Mouse (Mus musculus): Measurements from ENCODE around the gene Lmf2. TPM values are rescaled to one million over a fixed set of nuclear protein-coding genes. Genes with fewer than 3 reads are reported as not detected.
A peak's percentile ranks its signal among the peaks of the same experiment; 100 is the strongest.

Gene Lmf2
- polyA plus RNA-seq, 1 experiment from 2014 or later, result 31.6 TPM

- no peak for ATAC-seq (ENCODE audit: insufficient number of reproducible peaks, low FRiP score, low TSS enrichment, low read depth)
Observed at GRCm38 (mm10) chr15:89340136-89340535, 15.3 kb downstream of the Lmf2 start.

GRCm38 (mm10) chr15:89339696-89340095, 15.8 kb downstream of the Lmf2 start:
- Histone ChIP-seq H3K9me3 (ENCODE audit: control insufficient read depth, low read length) (no peaks in the 10 kb centered on the region), H3K9ac (ENCODE audit: low read length) (no peak overlapping the region), H3K4me1 (ENCODE audit: control insufficient read depth, insufficient read depth, low read length) (no peaks in the 10 kb centered on the region), H3K27me3 (ENCODE audit: control insufficient read depth, insufficient read depth, low read length) (no peaks in the 10 kb centered on the region), H3K4me2 (ENCODE audit: low read depth, severe bottlenecking) (no peak overlapping the region), H3K27ac (replicated peaks; ENCODE audit: low read depth, low read length) (no peak overlapping the region), H3K36me3 (ENCODE audit: control insufficient read depth, insufficient read depth, low read length) (no peaks in the 10 kb centered on the region), H3K4me3 (ENCODE audit: low read depth, low read length) (no peak overlapping the region)
- 87% methylated on average over 2 of the region's 2 CpGs for WGBS
- DNase-seq (ENCODE audit: low spot score) (no peak), ATAC-seq (ENCODE audit: insufficient number of reproducible peaks, low FRiP score, low TSS enrichment, low read depth) (no peak)

More at GRCm38 (mm10) chr15:89340136-89340535, 15.3 kb downstream of the Lmf2 start:
- WGBS, result 81% methylated on average over 3 of the region's 3 CpGs
- no peaks in the 10 kb centered on the region for H3K27me3 ChIP-seq (ENCODE audit: control insufficient read depth, insufficient read depth, low read length)
- no peak overlapping the region for H3K4me2 ChIP-seq (ENCODE audit: low read depth, severe bottlenecking)
- H3K4me1 ChIP-seq (ENCODE audit: control insufficient read depth, insufficient read depth, low read length), result no peaks in the 10 kb centered on the region
- no peak overlapping the region for H3K4me3 ChIP-seq (ENCODE audit: low read depth, low read length)
- no peak overlapping the region for H3K27ac ChIP-seq (replicated peaks; ENCODE audit: low read depth, low read length)
- no peak overlapping the region for H3K9ac ChIP-seq (ENCODE audit: low read length)
- H3K36me3 ChIP-seq (ENCODE audit: control insufficient read depth, insufficient read depth, low read length), result no peaks in the 10 kb centered on the region
- no peak for DNase-seq (ENCODE audit: low spot score)
- H3K9me3 ChIP-seq (ENCODE audit: control insufficient read depth, low read length), result no peaks in the 10 kb centered on the region

DNA sequence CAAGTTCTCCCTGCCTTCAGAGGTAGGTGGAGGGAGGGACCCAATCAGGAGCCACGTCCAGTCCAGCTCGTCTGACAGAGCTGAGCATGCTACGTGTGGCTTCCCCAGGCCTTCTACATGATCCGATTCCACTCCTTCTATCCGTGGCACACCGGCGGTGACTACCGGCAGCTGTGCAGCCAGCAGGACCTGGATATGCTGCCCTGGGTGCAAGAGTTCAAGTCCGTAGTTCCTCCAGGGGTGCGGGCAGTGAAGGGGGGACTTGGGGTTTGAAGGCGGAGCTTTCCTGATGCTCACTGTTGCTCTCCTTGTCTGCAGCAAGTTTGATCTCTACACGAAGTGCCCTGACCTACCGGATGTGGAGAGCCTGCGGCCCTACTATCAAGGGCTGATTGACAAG, 19.0 kb downstream of the Lmf2 start:
- Histone ChIP-seq H3K4me3 (ENCODE audit: low read depth, low read length) (no peak overlapping the region), H3K27me3 (ENCODE audit: control insufficient read depth, insufficient read depth, low read length) (no peaks in the 10 kb centered on the region), H3K4me2 (ENCODE audit: low read depth, severe bottlenecking) (no peak overlapping the region), H3K9me3 (ENCODE audit: control insufficient read depth, low read length) (no peaks in the 10 kb centered on the region), H3K9ac (ENCODE audit: low read length) (no peak overlapping the region), H3K27ac (replicated peaks; ENCODE audit: low read depth, low read length) (no peak overlapping the region), H3K36me3 (ENCODE audit: control insufficient read depth, insufficient read depth, low read length) (no peaks in the 10 kb centered on the region), H3K4me1 (ENCODE audit: control insufficient read depth, insufficient read depth, low read length) (no peaks in the 10 kb centered on the region)
- ATAC-seq (ENCODE audit: insufficient number of reproducible peaks, low FRiP score, low TSS enrichment, low read depth) (no peak), DNase-seq (ENCODE audit: low spot score) (no peak)
- WGBS, result 84% methylated on average over 14 of the region's 14 CpGs

DNA sequence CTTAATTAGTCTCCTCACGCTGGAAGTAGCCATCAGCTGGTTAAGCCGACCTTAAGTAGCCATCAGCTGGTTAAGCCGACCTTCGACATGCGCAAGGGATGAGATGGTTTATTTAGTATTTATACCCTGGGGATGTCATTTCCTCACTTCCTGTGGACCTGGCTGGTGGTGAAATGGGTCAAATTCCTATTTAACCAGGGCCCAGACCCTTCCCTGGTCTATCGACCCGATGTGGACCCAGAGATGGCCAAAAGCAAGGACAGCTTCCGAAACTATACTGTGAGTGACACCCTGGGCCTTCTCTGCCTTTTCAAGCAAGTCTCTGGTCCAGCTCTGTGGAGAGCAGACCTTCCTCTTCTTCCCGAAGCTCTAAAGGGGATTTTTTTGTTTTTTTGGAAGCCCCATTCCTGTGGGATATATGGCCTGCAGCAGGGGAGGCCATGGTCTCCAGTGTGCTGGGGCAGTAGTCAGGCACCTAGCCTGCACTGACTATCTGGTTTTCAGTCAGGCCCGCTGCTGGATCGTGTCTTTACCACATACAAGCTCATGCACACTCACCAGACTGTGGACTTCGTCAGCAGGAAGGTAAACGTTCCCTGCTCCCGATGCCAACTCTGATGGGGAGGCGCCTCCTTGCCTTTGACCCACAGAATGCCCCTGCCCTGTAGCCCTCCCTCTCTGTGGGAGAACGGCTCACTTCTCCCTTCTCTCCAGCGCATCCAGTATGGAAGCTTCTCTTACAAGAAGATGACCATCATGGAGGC, 20.5 kb downstream of the Lmf2 start:
- H3K4me3 ChIP-seq (ENCODE audit: low read depth, low read length), result no peak overlapping the region
- no peak overlapping the region for H3K27ac ChIP-seq (replicated peaks; ENCODE audit: low read depth, low read length)
- H3K27me3 ChIP-seq (ENCODE audit: control insufficient read depth, insufficient read depth, low read length), result no peaks in the 10 kb centered on the region

DNA sequence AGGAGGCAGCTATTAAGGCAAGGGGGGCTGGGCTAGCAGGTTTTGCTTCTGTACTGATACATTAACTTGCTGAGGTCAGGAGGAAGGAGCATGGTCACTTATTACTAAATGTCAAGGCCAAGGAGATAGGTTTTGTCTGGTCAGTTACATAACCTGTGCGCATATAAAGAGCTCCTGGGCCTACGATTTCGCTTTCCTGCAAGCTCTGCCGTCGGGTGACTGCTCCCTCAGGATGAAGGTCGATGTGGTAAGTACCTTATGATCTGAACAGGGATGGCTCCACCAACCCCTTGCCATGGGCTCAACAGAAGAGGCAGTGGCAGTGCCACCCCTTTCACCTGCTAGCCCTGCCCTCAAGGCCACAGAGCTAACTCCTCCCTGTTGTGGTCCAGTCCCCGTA, 21.2 kb downstream of the Lmf2 start, which contains the start of gene Miox:
TSS of gene Miox (plus strand) at position 128 of the 400 bp plus-strand sequence.
- Histone ChIP-seq H3K4me1 (ENCODE audit: control insufficient read depth, insufficient read depth, low read length) (no peaks in the 10 kb centered on the region), H3K4me2 (ENCODE audit: low read depth, severe bottlenecking) (no peak within 1 kb of the TSS), H3K27ac (replicated peaks; ENCODE audit: low read depth, low read length) (no peak within 1 kb of the TSS), H3K27me3 (ENCODE audit: control insufficient read depth, insufficient read depth, low read length) (no peaks in the 10 kb centered on the region), H3K9me3 (ENCODE audit: control insufficient read depth, low read length) (no peaks in the 10 kb centered on the region), H3K9ac (ENCODE audit: low read length) (no peak within 1 kb of the TSS), H3K4me3 (ENCODE audit: low read depth, low read length) (no peak within 1 kb of the TSS), H3K36me3 (ENCODE audit: control insufficient read depth, insufficient read depth, low read length) (no peaks in the 10 kb centered on the region)
- ATAC-seq (ENCODE audit: insufficient number of reproducible peaks, low FRiP score, low TSS enrichment, low read depth) (no peak), DNase-seq (ENCODE audit: low spot score) (no peak)
- WGBS, result 88% methylated on average over 7 of the region's 7 CpGs

More for the DNA sequence above, 20.5 kb downstream of the Lmf2 start:
- no peak overlapping the region for H3K4me2 ChIP-seq (ENCODE audit: low read depth, severe bottlenecking)
- ATAC-seq (ENCODE audit: insufficient number of reproducible peaks, low FRiP score, low TSS enrichment, low read depth) (no peak), DNase-seq (ENCODE audit: low spot score) (no peak)
- H3K9ac ChIP-seq (ENCODE audit: low read length), result no peak overlapping the region
- H3K36me3 ChIP-seq (ENCODE audit: control insufficient read depth, insufficient read depth, low read length), result no peaks in the 10 kb centered on the region
- H3K9me3 ChIP-seq (ENCODE audit: control insufficient read depth, low read length), result no peaks in the 10 kb centered on the region
- no peaks in the 10 kb centered on the region for H3K4me1 ChIP-seq (ENCODE audit: control insufficient read depth, insufficient read depth, low read length)
- 85% methylated on average over 17 of the region's 17 CpGs for WGBS

- Histone ChIP-seq H3K4me2 (ENCODE audit: low read depth, severe bottlenecking) (no peak overlapping the region), H3K27ac (replicated peaks; ENCODE audit: low read depth, low read length) (no peak overlapping the region), H3K4me1 (ENCODE audit: control insufficient read depth, insufficient read depth, low read length) (peaks cover 6% of the 10 kb centered on the region; the same call in 1 of the 2 replicates), H3K9me3 (ENCODE audit: control insufficient read depth, low read length) (no peaks in the 10 kb centered on the region), H3K9ac (ENCODE audit: low read length) (no peak overlapping the region), H3K27me3 (ENCODE audit: control insufficient read depth, insufficient read depth, low read length) (peaks cover 5% of the 10 kb centered on the region; the same call in 1 of the 2 replicates), H3K36me3 (ENCODE audit: control insufficient read depth, insufficient read depth, low read length) (no peaks in the 10 kb centered on the region), H3K4me3 (ENCODE audit: low read depth, low read length) (no peak overlapping the region)
- 57% methylated on average over 5 of the region's 5 CpGs for WGBS
- no peak for DNase-seq (ENCODE audit: low spot score)
- ATAC-seq (ENCODE audit: insufficient number of reproducible peaks, low FRiP score, low TSS enrichment, low read depth), result no peak
Observed at GRCm38 (mm10) chr15:89326441-89326840, 29.0 kb downstream of the Lmf2 start.

GRCm38 (mm10) chr15:89323656-89324055, 31.8 kb downstream of the Lmf2 start:
- Histone ChIP-seq H3K27me3 (ENCODE audit: control insufficient read depth, insufficient read depth, low read length) (peaks cover 5% of the 10 kb centered on the region; the same call in 1 of the 2 replicates), H3K4me1 (ENCODE audit: control insufficient read depth, insufficient read depth, low read length) (peaks cover 6% of the 10 kb centered on the region; the same call in 1 of the 2 replicates), H3K4me2 (ENCODE audit: low read depth, severe bottlenecking) (no peak overlapping the region), H3K4me3 (ENCODE audit: low read depth, low read length) (no peak overlapping the region), H3K9ac (ENCODE audit: low read length) (no peak overlapping the region), H3K36me3 (ENCODE audit: control insufficient read depth, insufficient read depth, low read length) (no peaks in the 10 kb centered on the region), H3K27ac (replicated peaks; ENCODE audit: low read depth, low read length) (no peak overlapping the region), H3K9me3 (ENCODE audit: control insufficient read depth, low read length) (no peaks in the 10 kb centered on the region)
- ATAC-seq (ENCODE audit: insufficient number of reproducible peaks, low FRiP score, low TSS enrichment, low read depth) (no peak), DNase-seq (ENCODE audit: low spot score) (no peak)
- WGBS, result 90% methylated on average over 4 of the region's 4 CpGs

- no peaks in the 10 kb centered on the region for H3K9me3 ChIP-seq (ENCODE audit: control insufficient read depth, low read length)
- H3K4me2 ChIP-seq (ENCODE audit: low read depth, severe bottlenecking), result peak within 1 kb of the TSS; percentile 40; the same call in 1 of the 2 replicates
- peak; percentile 41 for DNase-seq (ENCODE audit: low spot score)
- no peak within 1 kb of the TSS for H3K4me3 ChIP-seq (ENCODE audit: low read depth, low read length)
- no peak within 1 kb of the TSS for H3K27ac ChIP-seq (replicated peaks; ENCODE audit: low read depth, low read length)
- WGBS, result 6% methylated on average over 26 of the region's 26 CpGs
- peaks cover 5% of the 10 kb centered on the region; the same call in 1 of the 2 replicates for H3K27me3 ChIP-seq (ENCODE audit: control insufficient read depth, insufficient read depth, low read length)
- no peak for ATAC-seq (ENCODE audit: insufficient number of reproducible peaks, low FRiP score, low TSS enrichment, low read depth)
- H3K9ac ChIP-seq (ENCODE audit: low read length), result 0 out of 2 replicates have a peak within 1 kb of the TSS, but pooled peaks have one; percentile 22
- H3K4me1 ChIP-seq (ENCODE audit: control insufficient read depth, insufficient read depth, low read length), result peaks cover 6% of the 10 kb centered on the region; the same call in 1 of the 2 replicates
- H3K36me3 ChIP-seq (ENCODE audit: control insufficient read depth, insufficient read depth, low read length), result no peaks in the 10 kb centered on the region
Observed at GRCm38 (mm10) chr15:89322670-89323522, 32.6 kb downstream of the Lmf2 start, which contains the start of gene Adm2. Gene Adm2, plus strand, starts transcription at chr15:89322720.

Measured in limb, embryonic 11.5 days (tissue).